Mouse (Mus musculus): Measurements from ENCODE around the gene Cdk1. TPM values are rescaled to one million over a fixed set of nuclear protein-coding genes. Genes with fewer than 3 reads are reported as not detected.

Cdk1 gene
- polyA plus RNA-seq, 1 experiment from 2014 or later: 465 TPM

DNA sequence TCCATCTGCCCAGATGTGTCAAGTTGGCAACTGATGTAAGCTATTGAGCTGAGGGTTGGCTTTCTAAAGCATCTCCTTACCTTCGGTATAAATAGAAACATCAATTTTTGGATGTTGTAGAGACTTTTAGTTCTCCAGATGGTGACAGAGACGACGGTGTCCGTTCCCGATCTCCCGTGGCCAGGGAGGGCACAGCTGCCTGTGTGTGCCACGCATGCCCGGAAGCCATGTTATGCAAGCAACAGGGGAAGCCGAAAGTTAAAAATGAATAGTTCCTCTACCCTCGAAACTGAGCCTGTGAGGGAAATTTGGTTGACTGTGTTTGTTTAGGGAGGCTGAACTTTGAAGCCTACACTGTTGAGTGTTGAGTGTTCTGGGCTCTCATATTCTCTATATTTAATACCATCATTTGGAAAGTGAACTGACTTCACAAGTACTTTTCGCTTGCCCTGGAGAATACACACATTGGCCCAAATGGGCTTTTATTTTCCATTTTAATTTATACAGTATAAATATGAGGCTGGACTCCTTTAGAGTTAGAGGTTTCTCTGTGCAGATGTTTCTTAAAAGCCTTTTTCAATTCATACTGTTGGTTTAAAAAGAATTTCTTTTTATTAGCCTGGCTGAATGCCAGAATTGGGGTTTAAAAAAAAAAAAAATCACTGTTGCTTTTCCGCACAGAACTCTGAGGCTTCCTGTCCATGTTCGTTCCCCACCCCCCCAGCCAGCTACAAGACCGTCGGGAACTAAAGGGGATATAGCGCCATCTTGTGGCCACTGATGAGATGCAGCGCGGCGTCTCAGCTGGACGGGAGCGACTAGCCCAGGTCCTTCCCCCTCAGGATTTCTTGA lies 31.8 kb downstream of the Cdk1 start:
- peak; percentile 86 for DNase-seq (ENCODE audit: low spot score)
- 45% methylated on average over 21 of the region's 21 CpGs for WGBS
- Histone ChIP-seq H3K36me3 (no peaks in the 10 kb centered on the region), H3K4me3 (no peak overlapping the region), H3K27me3 (ENCODE audit: insufficient read depth, poor library complexity, severe bottlenecking) (no peaks in the 10 kb centered on the region), H3K4me1 (no peaks in the 10 kb centered on the region), H3K9me3 (no peaks in the 10 kb centered on the region), H3K27ac (no peak overlapping the region)

DNA sequence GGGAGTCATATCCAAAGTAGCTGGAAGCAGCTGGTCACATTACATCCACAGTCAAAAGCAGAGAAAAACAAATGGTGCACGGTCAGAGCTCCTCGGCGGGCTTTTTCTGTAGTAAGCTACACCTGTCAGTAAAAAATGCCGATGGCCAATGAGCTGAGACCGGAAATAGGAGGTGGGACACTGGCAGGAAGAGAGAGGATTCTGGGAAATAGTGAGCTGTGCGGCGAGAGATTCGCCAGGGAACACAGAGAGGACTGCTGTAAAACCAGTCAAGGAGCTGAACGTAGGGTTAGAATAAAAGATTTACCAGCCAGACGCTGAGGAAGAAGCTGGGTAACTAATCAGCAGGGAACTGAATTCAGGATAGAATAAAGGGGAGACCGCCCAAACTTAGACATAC lies 34.2 kb downstream of the Cdk1 start:
- Histone ChIP-seq H3K36me3 (no peaks in the 10 kb centered on the region), H3K4me3 (no peak overlapping the region), H3K27me3 (ENCODE audit: insufficient read depth, poor library complexity, severe bottlenecking) (no peaks in the 10 kb centered on the region), H3K4me1 (no peaks in the 10 kb centered on the region), H3K27ac (no peak overlapping the region), H3K9me3 (no peaks in the 10 kb centered on the region)
- no peak for DNase-seq (ENCODE audit: low spot score)
- 81% methylated on average over 11 of the region's 11 CpGs for WGBS

DNA sequence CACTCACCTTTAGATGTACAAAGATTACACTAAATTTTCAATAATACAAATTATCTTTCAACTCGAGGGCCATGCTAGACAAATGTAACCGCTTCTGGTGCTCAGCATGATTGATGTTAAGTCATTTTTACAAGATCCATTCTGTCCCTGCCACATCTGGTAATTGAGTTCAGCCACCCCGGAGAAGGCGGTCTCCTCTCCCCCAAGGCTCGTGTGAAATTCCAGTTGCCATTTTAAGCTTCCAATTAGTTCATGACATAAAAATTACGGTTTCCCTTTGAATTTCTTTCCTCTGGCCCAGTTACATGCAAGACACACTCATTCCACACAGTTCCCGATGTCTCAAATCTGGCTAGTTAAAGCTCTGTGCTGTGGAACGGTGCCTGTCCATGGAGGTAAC lies 38.8 kb downstream of the Cdk1 start:
- H3K27me3 ChIP-seq (ENCODE audit: insufficient read depth, poor library complexity, severe bottlenecking): no peaks in the 10 kb centered on the region
- no peak overlapping the region for H3K27ac ChIP-seq
- DNase-seq (ENCODE audit: low spot score): no peak
- WGBS: 79% methylated on average over 8 of the region's 8 CpGs
- no peaks in the 10 kb centered on the region for H3K9me3 ChIP-seq
- H3K4me3 ChIP-seq: no peak overlapping the region
- no peaks in the 10 kb centered on the region for H3K4me1 ChIP-seq
- H3K36me3 ChIP-seq: no peaks in the 10 kb centered on the region

DNA sequence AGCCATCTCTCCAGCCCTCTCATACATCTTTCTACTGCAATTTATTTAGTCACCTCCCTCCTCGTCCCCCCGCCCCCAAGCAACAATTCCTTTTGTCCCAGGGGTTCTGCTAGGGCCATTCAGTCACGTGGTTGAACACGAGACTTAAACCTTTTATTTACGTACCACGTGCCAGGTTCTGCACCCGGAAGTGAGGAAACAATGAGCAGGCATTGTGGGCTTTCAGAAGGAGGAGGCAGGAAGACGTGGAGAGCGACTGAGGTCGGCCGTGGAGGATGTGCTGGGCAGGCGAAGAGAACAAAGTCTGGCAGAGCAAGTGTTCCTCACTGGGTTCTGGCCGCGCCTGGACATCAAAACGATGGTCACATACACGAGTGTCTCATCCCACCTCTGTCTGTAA lies 40.9 kb downstream of the Cdk1 start:
- H3K4me3 ChIP-seq: no peak overlapping the region
- no peaks in the 10 kb centered on the region for H3K9me3 ChIP-seq
- H3K36me3 ChIP-seq: no peaks in the 10 kb centered on the region
- no peaks in the 10 kb centered on the region for H3K4me1 ChIP-seq
- no peak overlapping the region for H3K27ac ChIP-seq
- H3K27me3 ChIP-seq (ENCODE audit: insufficient read depth, poor library complexity, severe bottlenecking): no peaks in the 10 kb centered on the region
- DNase-seq (ENCODE audit: low spot score): no peak
- 75% methylated on average over 16 of the region's 16 CpGs for WGBS

DNA sequence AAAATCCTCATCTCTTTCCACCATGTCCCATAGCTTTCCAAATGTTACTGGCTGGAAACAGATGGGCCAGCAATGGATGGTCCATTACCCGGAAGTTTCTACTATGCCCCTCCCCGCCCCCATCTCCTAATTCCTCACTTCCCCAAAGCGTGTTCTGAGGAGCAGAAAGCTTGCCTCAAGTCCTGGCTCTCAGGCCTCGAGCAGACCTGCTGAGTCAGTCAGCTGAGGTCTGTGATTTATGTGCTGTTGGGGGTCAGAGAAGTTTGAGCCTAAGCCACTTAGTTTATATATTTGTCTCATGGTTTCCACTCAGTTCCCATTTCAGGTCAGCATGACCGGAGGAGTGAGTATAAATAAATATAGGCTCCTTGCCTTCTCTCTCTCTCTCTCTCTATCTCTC lies 43.6 kb downstream of the Cdk1 start:
- Histone ChIP-seq H3K4me3 (no peak overlapping the region), H3K27ac (no peak overlapping the region), H3K27me3 (ENCODE audit: insufficient read depth, poor library complexity, severe bottlenecking) (no peaks in the 10 kb centered on the region), H3K4me1 (peaks cover 13% of the 10 kb centered on the region), H3K9me3 (no peaks in the 10 kb centered on the region), H3K36me3 (no peaks in the 10 kb centered on the region)
- no peak for DNase-seq (ENCODE audit: low spot score)
- WGBS: 65% methylated on average over 5 of the region's 5 CpGs

DNA sequence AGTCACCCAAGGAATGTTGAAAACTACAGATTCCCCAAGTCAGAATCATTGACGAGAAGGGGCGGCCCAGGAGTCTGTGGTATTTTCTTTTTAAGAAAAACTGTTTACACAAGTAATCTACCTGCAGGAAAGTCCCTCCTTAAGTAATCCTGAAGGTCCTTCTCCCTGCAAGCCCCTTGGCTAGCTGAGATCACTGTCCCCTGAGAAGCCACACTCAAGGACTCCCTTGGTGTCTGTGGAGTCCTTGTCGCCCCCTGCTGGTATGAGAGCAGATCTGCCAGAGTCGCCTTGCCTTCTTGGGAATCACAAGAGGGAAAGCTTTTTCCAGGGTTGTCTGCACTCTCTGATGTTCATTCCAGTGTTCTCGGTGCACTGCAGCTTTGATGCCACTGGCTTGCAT lies 45.7 kb downstream of the Cdk1 start:
- no peaks in the 10 kb centered on the region for H3K27me3 ChIP-seq (ENCODE audit: insufficient read depth, poor library complexity, severe bottlenecking)
- no peak overlapping the region for H3K27ac ChIP-seq
- H3K4me3 ChIP-seq: no peak overlapping the region
- H3K36me3 ChIP-seq: no peaks in the 10 kb centered on the region
- no peaks in the 10 kb centered on the region for H3K9me3 ChIP-seq
- peaks cover 16% of the 10 kb centered on the region for H3K4me1 ChIP-seq
- 42% methylated on average over 5 of the region's 5 CpGs for WGBS
- DNase-seq (ENCODE audit: low spot score): peak; percentile 82

DNA sequence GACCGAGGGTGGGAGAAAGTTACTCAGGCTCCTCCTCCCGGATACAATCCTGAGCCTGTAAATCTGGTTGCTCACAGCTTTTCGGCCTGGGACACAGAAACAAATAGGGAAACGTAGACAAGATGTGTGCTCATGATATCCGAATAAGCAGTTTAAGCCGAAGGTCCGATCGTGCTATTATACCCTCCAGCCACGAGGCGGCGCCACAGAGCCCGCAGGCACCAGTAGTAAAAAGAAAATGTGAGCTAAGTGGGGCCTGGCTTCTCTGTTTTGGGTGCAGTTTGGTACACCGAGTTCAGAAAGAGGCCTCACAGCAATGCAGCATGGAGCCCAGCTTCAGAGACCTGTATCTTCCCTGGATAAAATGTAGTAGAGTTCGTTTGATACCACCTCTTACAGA lies 46.5 kb downstream of the Cdk1 start:
- 46% methylated on average over 14 of the region's 14 CpGs for WGBS
- Histone ChIP-seq H3K9me3 (no peaks in the 10 kb centered on the region), H3K4me3 (no peak overlapping the region), H3K36me3 (no peaks in the 10 kb centered on the region), H3K27ac (no peak overlapping the region), H3K27me3 (ENCODE audit: insufficient read depth, poor library complexity, severe bottlenecking) (no peaks in the 10 kb centered on the region), H3K4me1 (peaks cover 16% of the 10 kb centered on the region)
- no peak for DNase-seq (ENCODE audit: low spot score)

DNA sequence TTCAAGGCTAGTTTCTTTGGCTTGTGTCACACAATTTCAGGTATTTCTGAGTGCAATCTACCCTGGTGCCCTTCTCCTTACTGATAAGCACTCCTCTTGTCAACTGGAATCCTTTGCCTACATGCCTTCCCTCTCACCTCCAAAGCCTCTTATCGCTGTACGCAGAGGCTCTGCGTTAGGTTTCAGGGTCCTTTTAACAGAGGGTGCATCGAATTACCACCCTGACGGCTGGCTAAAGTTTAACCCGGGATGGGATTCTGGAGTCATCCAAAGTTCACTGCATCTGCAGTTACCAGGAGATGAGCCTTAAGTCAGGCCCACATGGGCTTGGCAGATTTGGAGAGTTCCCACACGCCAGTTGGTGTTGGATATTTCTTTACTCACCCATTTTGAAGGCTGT lies 47.1 kb downstream of the Cdk1 start:
- WGBS: 29% methylated on average over 7 of the region's 7 CpGs
- Histone ChIP-seq H3K27me3 (ENCODE audit: insufficient read depth, poor library complexity, severe bottlenecking) (no peaks in the 10 kb centered on the region), H3K27ac (no peak overlapping the region), H3K4me1 (peaks cover 16% of the 10 kb centered on the region), H3K36me3 (no peaks in the 10 kb centered on the region), H3K9me3 (no peaks in the 10 kb centered on the region), H3K4me3 (no peak overlapping the region)
- no peak for DNase-seq (ENCODE audit: low spot score)

DNA sequence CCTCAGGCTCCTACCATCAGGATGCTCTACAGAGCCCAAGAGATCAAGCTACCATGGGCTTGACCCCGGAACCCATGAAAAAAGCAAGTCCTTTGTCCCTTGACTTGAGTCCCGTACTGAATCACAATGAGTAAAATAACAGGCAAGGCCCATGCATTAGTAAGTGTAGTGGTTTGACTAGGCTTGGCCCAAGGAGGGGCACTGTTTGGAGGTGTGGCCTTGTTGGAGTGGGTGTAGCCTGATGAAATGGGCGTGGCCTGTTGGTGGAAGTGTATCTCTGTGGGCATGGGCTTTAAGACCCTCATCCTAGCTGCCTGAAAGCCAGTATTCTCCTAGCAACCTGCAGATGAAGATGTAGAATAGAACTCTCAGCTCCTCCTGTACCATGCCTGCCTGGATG lies 47.9 kb downstream of the Cdk1 start:
- DNase-seq (ENCODE audit: low spot score): no peak
- Histone ChIP-seq H3K27me3 (ENCODE audit: insufficient read depth, poor library complexity, severe bottlenecking) (no peaks in the 10 kb centered on the region), H3K4me1 (peaks cover 16% of the 10 kb centered on the region), H3K27ac (no peak overlapping the region; the same call in 1 of the 2 replicates), H3K4me3 (no peak overlapping the region), H3K9me3 (no peaks in the 10 kb centered on the region), H3K36me3 (no peaks in the 10 kb centered on the region)
- 88% methylated on average over 3 of the region's 3 CpGs for WGBS

DNA sequence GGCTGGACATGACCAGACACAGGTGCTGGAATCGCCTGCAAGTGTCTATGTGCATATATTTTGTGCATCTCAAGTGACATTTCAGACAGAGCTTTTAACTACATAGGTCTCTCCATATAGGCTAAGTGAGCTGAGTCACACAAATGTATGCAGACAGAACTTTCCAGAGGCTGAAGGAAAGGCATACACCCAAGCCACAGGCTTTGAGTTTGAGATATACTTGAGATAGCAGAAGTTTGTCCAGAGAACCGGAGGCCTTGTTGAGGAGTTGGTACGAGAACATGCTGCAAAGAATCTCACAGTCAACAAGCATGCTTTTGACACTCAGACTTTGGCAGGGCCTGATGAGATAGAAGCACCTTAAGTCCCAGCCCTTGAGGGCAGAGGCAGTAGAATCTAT lies 50.1 kb downstream of the Cdk1 start:
- no peak overlapping the region for H3K4me3 ChIP-seq
- no peaks in the 10 kb centered on the region for H3K36me3 ChIP-seq
- H3K27ac ChIP-seq: no peak overlapping the region
- 63% methylated on average over 3 of the region's 3 CpGs for WGBS
- H3K4me1 ChIP-seq: peaks cover 16% of the 10 kb centered on the region
- H3K9me3 ChIP-seq: no peaks in the 10 kb centered on the region
- H3K27me3 ChIP-seq (ENCODE audit: insufficient read depth, poor library complexity, severe bottlenecking): no peaks in the 10 kb centered on the region
- no peak for DNase-seq (ENCODE audit: low spot score)

DNA sequence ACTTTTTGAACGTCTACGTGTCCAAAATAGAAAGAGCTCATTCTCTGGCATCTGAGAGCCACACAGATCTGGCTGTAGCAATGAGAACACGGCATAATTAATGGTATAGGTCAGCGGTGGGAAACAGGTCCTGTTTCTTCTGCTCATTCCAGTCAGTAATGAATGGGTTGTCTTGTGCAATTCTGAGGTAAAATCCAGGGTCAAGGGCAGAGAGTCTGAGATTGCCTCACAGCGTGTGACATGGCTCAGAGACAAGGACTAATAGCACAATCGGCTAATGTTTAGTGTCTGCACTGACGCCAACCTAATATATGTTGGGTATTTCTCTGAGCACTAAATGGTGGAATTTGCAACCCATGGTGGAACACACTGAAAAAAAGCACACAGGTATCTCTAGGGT lies 52.8 kb downstream of the Cdk1 start:
- no peaks in the 10 kb centered on the region for H3K36me3 ChIP-seq
- 83% methylated on average over 7 of the region's 7 CpGs for WGBS
- no peaks in the 10 kb centered on the region for H3K9me3 ChIP-seq
- no peaks in the 10 kb centered on the region for H3K27me3 ChIP-seq (ENCODE audit: insufficient read depth, poor library complexity, severe bottlenecking)
- H3K4me1 ChIP-seq: peaks cover 3% of the 10 kb centered on the region; the same call in 1 of the 2 replicates
- no peak overlapping the region for H3K4me3 ChIP-seq
- no peak overlapping the region for H3K27ac ChIP-seq
- no peak for DNase-seq (ENCODE audit: low spot score)

DNA sequence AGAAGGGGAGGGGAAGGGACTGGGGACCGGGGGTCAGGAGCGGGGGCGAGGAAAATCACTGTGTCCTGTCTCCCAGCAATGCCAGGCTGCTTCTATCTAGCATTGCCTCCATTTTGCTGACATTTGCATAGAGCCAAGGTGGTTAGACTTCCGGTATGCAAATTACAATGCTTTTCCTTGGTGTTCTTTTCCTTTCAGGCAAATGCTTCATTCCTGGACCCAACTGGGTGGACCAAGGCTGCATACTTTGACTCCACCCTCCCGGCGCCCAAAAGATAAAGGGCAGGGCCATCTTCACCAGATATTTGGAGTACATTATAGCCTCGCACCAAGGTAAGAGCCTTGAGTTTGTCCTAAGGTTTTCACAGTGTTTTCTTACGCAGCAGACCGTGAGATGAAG lies 56.8 kb downstream of the Cdk1 start:
- 79% methylated on average over 9 of the region's 9 CpGs for WGBS
- Histone ChIP-seq H3K27ac (no peak overlapping the region), H3K4me1 (0 out of 2 replicates have a peak, but pooled peaks cover 4% of the 10 kb centered on the region), H3K9me3 (no peaks in the 10 kb centered on the region), H3K27me3 (ENCODE audit: insufficient read depth, poor library complexity, severe bottlenecking) (no peaks in the 10 kb centered on the region), H3K36me3 (0 out of 2 replicates have a peak, but pooled peaks cover under 1% of the 10 kb centered on the region), H3K4me3 (no peak overlapping the region)
- no peak for DNase-seq (ENCODE audit: low spot score)

DNA sequence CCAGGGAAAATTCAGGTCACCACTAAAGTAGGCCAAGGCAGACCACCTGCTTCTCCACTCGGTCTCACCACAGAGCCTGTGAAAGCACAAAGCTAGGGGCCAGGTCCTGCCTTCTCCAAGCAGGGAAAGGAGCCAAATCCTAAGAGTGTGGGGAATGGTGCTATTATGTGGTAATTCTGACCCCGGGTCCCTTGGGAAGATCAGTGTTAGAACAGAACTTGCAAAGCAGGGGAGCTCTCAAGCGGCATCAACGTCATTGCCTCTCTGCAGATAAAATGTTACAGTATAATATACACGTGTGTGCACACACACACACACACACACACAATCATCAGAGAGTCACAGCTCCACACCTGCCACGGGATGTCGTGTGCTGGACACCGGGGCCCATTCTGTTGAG lies 62.0 kb downstream of the Cdk1 start:
- no peak for DNase-seq (ENCODE audit: low spot score)
- H3K36me3 ChIP-seq: peaks cover 22% of the 10 kb centered on the region

DNA sequence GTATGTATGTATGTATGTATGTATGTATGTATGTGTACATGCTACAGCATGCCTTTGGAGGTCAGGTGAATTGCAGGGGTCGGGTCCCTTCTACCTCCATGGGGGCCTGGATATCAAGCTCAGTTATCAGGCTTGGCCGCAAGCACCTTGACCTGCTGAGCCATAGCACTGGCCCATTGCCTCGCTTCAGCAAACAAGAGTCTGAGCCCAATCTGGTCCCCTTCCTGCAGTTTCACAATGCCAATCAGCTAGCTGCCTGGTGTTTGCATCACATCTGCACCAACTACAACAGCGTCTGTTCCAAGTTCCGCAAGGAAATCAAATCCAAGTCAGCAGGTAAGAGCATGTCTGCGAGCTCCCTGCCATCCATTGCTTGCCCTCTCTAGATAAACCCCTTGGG lies 64.0 kb downstream of the Cdk1 start:
- Histone ChIP-seq H3K4me1 (peaks cover 30% of the 10 kb centered on the region; the same call in 1 of the 2 replicates), H3K27ac (no peak overlapping the region), H3K4me3 (no peak overlapping the region), H3K36me3 (peaks cover 38% of the 10 kb centered on the region), H3K27me3 (ENCODE audit: insufficient read depth, poor library complexity, severe bottlenecking) (no peaks in the 10 kb centered on the region), H3K9me3 (no peaks in the 10 kb centered on the region)
- no peak for DNase-seq (ENCODE audit: low spot score)
- WGBS: 78% methylated on average over 6 of the region's 6 CpGs

More for the DNA sequence above, 62.0 kb downstream of the Cdk1 start:
- Histone ChIP-seq H3K27ac (no peak overlapping the region; the same call in 1 of the 2 replicates), H3K27me3 (ENCODE audit: insufficient read depth, poor library complexity, severe bottlenecking) (no peaks in the 10 kb centered on the region), H3K4me3 (no peak overlapping the region), H3K9me3 (no peaks in the 10 kb centered on the region), H3K4me1 (peaks cover 30% of the 10 kb centered on the region; the same call in 1 of the 2 replicates)
- WGBS: 88% methylated on average over 8 of the region's 8 CpGs
